Mouse (Mus musculus) naive thymus-derived CD4-positive, alpha-beta T cell, adult 2 months (primary cell): Measurements from ENCODE around the gene Stk4.

Experiments
- DNase-seq: peaks from one replicate; pipeline ENCODE4 v3.0.0-alpha.2; 2011; ENCODE audit warnings: low read depth

The Stk4 gene

DNA sequence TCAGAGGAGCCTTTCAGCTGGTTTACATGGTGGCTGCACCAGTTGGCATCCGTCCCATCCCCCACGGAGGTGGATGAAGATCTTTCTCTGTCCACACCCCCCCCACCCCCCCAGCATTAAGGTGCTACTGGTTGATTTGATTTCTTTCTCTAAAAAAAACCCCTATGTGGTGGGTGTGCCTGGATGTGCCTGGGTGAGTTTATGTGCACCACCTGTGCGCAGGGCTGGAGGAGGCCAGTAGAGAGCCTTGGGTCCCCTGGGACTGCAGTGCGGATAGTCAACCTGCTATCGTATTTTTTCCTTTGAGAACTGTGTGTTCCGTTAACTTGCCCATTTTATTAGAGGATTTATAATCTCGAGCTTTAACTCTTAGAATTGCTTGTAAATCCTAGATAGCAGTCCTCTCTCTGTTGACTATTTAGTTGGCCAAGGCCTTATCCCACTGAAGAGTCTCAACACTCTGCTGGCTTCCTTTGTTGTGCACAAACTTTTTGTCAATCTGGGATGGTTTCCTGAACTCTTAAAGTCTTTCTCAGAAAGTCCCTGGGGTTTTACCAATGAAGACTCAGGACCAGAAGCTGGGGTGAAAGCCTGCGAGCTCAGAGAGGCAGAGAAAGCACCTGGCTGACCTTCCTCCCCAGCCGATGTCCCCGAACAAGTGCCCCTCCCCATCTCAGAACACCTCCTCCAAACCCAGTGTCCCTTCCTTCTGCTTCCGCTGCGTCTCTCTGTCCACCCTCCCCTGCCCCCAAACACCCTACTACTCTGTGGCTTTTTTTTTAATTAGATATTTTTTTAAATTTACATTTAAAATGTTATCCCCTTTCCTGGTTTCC is 58.7 kb downstream of the Stk4 start:
- no peak for DNase-seq

DNA sequence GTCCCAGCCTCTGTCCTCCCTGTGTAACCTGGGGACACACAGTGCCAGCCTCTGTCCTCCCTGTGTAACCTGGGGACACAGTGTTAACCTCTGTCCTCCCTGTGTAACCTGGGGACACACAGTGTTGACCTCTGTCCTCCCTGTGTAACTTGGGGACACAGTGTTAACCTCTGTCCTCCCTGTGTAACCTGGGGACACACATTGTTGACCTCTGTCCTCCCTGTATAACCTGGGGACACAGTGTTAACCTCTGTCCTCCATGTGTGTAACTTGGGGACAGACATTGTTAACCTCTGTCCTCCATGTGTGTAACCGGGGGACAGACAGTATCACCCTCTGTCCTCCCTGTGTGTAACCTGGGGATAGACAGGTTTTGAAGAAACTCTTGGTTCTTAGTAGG is 61.5 kb downstream of the Stk4 start:
- DNase-seq = no peak

DNA sequence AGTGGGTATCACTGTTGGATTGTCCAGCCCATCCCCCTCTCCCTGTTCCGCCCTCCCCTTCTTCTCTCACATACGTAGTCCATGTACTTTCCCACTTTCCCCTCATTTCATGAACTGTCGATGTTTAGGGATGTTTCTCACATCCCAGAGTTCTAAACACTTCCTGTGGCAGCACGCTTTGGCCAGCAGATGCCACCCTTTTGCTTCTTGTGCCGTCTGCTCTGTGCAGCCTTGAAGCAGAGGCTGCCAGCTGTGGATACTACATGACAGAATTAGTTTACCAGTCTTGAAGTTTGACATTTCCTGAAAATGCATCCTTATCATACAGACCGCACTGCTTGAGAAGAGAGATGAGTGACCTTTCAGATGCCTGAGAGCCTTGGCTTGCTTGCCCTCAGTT is 64.4 kb downstream of the Stk4 start:
- DNase-seq = no peak

DNA sequence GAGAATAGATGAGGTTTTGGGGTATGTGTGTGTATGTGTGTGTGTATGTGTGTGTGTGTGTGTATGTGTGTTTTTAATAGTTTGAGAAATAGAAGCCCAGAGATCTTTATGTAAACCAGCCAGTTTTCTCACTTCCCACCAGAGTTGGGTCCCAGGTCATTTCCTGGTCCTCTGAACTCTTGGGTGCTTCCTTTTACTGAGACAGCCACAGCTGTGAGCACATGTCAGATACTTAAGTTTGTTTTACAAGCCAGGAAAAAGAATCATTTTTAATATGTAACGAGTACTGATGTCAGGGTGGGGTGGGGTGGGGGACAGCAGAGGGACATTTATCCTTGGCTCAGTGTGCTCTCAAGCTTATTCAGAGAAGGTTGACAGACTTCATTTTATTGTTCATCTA is 65.2 kb downstream of the Stk4 start:
- DNase-seq = no peak

DNA sequence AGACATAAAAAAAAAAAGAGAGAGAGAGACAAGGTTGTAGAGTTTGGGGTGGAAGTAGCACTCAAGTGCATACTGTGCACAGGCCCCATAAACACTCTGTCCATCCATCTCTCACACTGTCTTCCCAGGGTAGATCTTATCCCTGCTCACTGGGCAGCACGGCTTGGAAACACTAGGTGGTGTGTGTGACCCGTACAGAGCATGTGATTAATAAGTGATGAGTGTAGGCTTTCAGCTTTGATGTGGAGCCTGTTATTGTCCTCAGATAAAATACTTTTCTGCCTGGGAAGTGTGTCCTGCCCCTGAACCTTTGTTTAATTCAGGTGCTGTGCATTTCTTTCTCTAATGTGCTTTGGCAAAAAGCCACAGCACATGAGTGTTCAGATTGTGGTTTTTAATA is 66.3 kb downstream of the Stk4 start:
- no peak for DNase-seq

DNA sequence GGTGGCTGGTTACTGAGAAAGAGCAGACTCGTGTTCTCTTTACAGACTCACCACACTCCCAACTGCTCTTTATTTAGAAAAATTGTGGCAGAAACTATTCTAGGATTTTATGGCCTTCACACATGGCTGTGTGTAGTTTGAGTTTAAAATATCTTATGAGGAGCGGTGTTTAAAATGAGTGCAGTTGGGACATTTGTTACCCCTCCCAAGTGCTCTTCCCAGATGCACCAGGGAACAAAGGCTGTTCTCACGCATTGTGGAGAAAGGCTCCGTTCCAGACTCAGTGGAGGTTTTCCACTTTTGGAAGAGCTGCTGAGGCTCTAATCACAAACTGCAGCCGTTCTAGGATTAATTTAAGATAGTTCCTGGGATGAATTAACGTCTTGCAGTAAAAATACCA is 67.6 kb downstream of the Stk4 start:
- DNase-seq = no peak

DNA sequence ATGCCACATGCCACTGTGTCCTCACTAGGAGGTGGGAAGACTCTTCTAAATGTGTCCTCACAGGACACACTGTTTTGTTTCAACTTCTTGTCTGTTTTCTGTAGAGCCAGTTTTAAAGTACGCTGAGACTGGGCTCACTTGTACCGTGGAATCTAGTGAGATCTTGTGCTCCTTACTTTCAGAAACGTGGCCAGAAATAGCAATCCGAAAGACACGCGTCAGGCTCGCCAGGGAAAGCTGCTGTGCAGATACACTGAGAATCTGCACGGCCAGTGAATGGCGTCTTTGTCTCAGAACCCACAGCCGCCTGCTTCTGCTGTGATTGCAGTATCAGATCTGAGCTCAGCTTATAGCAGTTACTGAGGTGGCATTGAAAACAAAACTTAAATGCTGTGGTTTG is 71.9 kb downstream of the Stk4 start:
- DNase-seq = no peak

DNA sequence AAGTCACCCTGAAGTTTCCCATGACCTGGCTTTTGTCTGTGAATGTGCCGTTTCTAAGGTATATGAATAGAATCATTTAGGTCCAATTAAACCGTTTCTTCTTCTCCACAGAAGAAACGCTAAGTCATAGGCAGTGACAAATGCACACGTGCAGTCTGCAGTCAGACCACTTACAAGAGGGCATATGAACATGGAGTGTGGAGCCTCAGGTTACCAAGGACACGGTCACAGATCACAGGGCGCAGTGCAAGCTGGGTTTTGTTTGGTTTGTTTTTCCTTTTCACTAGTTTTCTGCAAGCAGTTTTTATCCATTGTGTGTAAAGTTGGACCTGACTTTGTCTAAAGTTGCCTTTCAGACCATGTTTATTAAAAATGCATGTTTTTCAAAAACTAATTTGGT is 73.9 kb downstream of the Stk4 start:
- no peak for DNase-seq

DNA sequence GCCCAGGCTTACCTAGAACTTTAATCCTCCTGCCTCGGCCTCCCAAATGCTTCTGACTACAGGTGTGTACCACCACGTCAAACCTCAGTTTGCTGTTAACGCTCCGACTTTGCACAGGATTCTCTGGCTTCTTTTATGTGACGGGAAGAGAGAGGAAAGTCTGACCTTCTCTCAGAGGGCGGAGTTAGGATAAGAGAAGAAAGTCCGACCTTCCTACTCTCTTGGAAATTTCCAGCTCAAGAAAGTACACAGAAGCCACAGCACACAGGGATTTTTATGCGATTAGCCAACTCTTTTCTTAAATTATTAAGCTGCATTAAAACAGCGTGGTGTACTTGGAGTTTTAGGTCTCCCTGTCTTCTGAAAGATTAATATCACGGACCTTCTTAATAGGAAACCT is 74.4 kb downstream of the Stk4 start:
- DNase-seq = no peak

DNA sequence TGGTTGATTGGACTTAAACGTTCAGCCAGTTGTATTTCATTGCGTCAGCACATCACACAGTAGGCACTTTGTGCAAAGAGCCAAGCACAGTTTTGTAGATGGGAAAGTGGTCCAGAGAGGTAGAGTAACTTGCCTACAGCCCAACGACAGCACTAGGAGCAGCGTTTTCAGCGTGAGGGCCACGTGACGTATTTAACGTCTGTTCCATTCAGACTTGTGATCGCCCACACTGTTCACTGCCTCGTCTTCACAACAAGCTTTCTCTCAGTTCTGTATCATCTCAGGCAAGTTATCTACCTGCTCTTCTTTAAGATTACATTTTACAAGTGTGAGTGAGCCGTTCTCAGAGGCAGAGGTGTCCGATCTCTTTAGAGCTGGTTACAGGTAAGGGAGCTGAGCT is 76.4 kb downstream of the Stk4 start:
- DNase-seq = no peak

DNA sequence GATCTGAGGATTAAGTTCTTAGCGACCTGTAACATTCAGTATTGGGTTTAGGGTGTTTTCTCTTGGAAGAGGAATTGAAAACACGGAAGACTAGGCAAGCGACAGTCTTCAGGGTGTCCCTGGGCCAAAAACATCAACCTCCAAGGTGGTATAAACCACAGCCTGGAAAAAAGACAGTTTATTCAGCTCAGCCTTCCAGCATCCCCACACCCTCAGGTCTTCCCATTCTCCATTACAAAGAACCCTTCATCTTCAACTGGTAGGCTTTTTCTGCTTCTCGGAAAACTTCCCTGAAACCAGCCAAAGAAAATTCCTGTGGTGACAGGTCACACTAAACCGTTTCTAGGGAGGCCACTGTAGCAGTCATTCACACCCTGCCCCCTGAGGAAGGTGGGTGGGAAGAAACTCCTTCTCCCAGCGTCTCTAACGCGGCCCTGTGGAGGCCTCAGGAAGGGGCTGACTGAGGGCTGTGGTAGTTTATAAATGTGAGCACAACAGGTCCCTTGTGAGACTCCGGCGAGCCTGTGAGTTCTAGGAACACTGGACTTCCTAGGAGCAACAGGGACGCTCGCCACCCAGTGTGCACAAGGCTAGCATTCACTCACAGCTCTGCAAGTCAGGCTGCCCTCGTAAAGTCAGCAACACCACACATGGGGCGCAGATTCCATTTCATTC is 80.1 kb downstream of the Stk4 start:
- DNase-seq = no peak

DNA sequence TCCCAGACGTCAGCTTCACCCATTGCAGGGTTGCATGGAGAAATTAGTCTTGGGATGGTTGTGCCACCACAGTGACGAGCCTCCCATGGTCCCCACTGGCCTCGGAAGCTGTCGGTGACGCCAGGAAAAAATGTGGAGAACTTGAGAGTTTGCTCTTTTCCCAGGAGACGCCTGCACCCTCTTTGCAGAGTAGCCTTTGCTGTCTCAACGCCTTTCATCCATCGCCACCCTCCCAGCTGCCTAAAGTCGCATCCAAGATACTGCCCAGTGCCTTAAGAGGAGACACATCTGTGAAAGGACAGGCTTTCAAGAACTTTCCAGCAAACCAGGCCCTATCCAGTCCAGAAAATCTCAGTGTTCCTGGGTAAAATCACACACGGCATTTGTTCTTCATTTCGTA is 82.2 kb downstream of the Stk4 start:
- no peak for DNase-seq

DNA sequence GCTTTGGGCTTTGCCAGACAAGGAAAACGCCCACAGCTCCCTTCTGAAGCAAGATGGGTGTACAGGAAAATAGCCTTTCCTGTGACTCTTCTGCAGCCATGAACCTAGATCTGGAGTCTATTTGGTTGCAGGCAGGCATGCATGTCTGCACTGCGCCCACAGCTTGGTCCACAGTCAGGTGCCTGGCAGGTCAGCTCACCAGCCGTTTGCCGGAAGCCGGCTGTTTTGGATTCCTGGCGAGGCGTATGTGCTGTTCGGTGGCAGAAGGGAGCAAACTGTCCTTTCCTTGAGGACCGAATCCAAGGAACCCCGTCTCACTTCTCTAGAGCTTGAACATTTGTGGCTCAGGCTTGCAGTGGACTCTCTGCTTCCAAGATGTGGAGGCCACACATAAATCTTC is 83.9 kb downstream of the Stk4 start:
- no peak for DNase-seq

DNA sequence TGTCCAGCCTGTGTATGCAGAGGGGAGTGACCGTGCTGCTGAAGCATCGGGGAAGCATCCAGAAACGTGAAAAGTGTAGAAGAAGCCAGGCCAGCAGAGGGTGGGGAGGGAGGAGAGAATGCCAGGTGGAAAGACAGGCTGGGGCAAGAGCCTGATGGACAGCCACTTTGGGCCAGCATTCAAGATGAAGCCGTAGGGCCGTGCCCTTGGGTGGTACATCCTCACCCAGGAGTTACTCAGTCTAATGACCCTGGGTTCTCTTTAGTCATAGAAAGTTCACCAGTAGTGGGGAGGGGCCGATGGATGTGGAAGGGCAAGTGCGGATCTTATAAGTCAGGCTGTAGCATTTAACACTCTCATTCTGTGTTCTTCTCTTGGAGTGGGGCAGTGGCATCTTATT is 86.0 kb downstream of the Stk4 start:
- no peak for DNase-seq

DNA sequence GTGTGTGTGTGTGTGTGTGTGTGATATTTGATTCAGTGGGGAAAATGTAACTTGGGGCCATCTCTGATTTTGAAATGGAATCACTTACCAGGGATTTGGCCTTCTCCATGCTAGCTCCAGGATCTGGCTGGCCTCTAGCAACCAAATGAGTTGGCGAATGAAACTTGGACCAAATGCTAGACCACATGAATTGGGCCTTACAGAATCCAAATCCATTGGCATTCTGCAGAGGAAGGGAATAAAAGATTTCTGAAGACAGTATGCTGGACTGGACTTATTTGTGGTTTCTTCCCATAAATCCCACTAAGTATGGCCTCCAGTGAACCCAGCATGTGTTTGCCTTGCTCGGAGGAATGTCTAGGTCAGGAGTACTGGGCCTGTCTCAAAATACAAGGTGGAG is 88.7 kb downstream of the Stk4 start:
- no peak for DNase-seq

DNA sequence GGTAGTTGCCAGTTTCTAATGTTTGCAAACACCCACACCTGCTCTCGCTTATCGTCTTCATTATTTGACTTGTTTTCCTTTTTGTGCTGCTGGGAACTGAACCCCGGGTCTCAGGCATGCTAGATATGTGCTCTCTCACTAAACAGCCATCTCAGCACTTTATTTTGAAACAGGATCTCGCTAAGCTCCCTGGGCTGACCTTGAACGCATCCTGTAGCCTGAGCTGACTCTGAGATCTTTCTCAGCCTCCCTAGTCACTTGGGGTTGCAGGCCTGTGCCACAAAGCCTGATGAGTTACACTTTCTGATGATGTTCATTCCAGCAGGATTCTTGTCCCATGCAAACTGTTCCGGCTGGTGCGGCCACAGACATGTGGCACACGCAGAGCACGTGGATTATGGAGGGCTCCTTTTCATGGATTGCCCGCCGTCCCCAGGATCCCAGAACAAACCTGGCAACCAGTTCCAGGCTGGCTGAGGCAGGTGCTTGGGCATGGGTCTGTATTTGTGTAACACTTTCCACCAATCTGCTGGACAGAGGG is 91.5 kb downstream of the Stk4 start:
- DNase-seq = no peak

DNA sequence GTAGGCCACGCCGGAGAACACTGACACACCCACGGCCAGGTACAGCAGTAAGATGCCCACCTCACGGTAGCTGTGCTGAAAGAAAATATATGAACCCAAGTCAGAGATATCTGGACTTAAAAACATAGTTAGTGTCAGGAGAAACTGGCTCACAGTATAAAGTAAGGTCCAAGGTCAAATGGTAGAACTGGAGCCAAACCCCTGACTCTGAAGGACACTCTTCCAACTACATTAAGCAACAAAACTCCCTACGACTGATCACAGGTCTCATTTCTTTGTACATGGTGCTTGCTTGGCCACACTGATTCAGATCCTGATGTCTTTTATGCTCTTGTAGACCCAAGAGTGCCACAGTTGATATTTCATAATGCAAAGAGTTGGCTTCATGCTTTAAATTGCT is 94.8 kb downstream of the Stk4 start:
- DNase-seq = no peak

DNA sequence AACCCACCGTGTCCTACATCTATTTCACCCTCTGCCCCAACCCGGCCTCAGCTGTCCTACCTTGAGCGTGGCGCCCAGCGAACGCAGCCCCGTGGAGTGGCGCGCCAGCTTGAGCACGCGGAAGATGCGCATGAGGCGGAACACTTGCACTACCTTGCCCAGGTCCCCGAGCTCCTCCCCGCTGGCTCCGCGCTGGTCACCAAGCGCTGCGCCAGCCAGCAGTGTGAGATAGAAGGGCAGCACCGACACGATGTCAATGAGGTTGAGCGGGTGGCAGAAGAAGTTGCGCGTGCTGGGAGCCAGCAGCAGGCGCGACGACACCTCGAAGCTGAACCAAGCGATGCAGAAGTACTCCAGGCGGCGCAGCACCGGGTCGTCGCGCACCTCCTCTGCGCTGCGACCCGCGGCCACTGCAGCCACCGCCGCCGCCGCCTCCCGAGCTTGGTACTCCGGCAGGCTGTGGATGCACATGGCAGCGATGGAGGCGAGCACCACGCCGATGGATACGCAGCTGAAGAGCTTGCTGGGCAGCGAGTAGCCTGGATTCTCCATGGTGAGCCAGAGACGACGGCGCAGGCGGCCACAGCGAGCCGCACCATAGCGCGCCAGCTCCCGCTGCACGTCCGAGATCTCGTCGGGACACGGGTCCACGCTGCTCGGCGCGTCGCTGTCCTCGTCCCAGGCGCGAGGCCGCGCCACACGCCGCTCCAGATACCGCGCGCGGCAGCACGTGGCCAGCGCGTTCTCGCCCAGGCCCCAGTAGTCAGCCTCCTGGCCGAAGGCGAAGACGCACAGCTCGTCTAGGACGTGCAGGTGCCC is 97.8 kb downstream of the Stk4 start:
- DNase-seq = no peak

DNA sequence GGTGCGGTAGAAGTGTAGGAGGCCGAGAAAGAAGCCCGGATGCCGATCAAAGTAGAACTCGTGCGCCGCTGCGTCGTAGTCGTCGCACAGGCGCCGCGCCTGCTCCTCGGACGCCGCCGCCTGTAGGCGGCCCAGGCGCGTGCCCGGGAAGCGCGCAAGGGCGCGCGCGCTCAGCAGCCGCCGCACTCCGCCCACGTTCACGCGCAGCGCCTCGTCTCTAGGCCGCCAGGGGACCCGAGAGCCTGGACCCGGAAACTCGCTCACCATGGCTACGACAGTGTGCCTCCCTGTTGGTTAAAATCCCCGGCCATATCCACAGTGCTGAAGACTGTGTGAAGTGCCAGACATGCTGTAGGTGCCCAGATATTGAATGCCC is 98.4 kb downstream of the Stk4 start:
- DNase-seq = peak; percentile 53

DNA sequence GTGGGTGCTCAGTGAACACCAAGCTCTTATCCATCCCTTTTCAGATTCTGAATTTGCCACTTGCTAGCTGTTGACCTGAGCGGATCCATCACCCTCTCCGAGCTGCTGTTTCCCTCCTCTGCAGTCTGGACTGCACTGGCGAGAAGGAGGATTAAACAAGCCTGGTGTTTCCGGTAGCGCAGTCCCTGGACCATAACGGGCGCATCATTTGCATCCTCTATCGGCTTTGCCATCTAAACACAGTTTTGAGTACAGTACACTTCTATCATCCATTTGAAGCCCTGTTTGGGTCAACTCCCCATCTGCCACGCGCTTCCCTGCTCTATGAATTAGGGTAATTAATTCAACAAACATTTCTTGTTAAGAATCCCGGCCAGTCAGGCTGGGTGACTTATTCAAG is 100.2 kb downstream of the Stk4 start:
- DNase-seq = no peak

DNA sequence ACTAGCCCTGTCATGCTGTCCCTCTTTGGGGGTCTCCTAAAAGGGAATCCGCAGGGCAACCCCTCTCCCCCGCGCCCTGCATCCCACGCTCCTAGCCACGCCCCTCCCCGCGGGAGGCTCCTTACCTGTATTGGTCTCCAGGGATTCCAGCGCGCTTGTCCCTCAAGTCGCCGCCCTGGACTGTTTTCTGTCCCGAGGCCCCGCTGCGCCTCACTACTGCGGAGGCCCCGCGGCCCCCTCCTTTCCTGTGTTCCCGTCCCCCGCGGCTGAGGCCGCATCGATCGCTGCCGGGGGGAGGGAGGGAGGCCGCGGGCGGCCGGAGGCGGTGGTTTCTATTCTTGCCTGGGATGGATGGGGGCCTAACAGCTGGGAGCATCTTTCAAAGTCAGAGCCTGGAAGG is 100.8 kb downstream of the Stk4 start, which contains the start of gene Kcns1:
TSS of gene Kcns1 (minus strand) at position 212 of the 400 bp plus-strand sequence.
- no peak for DNase-seq

DNA sequence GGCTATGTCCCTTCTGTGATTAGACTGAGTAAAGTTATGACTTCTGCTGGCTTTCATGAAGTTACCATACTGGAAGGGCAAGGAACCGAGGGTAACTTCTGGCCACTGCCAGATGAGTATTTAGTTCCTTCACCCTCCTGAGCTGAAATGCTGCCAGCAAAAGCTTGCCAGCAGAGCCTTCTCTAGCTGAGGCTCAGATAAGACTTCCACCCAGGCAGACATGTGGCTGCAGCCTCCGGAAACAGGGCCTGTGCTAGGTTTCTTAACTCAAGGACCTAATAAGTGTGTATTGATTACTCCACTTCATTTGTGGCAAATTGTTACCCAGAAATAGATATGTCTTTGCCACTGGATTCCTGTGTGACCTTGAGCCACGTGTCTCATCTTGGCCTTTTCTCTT is 103.3 kb downstream of the Stk4 start:
- DNase-seq = no peak
